Mouse (Mus musculus): ENCODE results near the gene Slc12a7. TPM values are rescaled to one million over a fixed set of nuclear protein-coding genes. Genes with fewer than 3 reads are reported as not detected.
A peak's percentile ranks its signal among the peaks of the same experiment; 100 is the strongest.

Gene Slc12a7
- polyA plus RNA-seq, 1 experiment, result 15.4 TPM

DNA sequence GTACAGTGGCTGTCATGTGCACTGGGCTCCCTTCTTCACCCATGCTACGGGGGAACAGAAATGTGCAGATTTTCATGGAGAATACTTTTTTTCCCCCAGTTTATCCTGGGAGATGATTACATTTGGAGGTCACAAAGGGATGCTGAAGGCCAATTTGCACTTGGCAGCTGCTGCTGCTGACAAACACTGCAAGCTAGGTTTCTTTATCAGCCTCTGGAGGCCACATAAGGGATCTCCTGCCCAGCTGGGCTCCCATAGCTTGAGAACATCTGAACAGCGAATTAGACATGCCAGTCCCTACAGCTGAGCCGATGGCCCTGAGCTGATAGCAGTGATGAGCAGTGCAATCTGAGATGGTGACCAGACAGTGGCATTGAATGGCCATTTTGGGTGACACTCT lies 26.7 kb downstream of the Slc12a7 start:
- 65% methylated on average over 3 of the region's 3 CpGs for WGBS
- H3K4me3 ChIP-seq (replicated peaks; ENCODE audit: control insufficient read depth, low read depth, low read length), result no peak overlapping the region

DNA sequence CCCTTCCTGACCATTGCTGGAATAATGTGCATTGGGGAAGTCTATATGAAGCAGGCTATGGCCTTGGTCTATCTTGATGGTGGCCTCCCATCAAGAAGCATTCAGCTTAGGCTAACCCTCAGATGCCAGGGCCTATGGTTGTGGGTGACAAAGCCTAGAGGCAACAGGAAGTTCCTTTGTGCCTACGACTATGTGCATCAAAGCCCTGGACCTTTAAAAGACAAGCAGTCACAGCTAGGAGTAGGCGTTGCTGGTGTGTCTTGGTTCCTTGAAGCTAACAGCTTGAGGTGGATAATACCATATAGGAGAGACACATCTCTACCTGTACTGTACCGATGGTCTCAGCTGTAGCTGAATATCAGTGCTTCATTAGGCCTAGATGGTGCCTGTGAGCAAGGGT lies 27.2 kb downstream of the Slc12a7 start:
- Histone ChIP-seq H3K4me1 (ENCODE audit: control insufficient read depth, insufficient read depth, low read length) (no peaks in the 10 kb centered on the region), H3K4me3 (replicated peaks; ENCODE audit: control insufficient read depth, low read depth, low read length) (no peak overlapping the region), H3K27ac (ENCODE audit: control insufficient read depth, insufficient read depth, low read depth, low read length, poor library complexity) (no peak overlapping the region)
- 62% methylated on average over 3 of the region's 3 CpGs for WGBS
- TF ChIP-seq POLR2A (IDR thresholded peaks at IDR 0.05; ENCODE audit: borderline replicate concordance, control insufficient read depth, low read depth, low read length), result no peak
- no peak for TF ChIP-seq CTCF (IDR thresholded peaks at IDR 0.05; ENCODE audit: control insufficient read depth, insufficient read depth, low read length)

More for the DNA sequence above, 26.7 kb downstream of the Slc12a7 start:
- no peaks in the 10 kb centered on the region for H3K4me1 ChIP-seq (ENCODE audit: control insufficient read depth, insufficient read depth, low read length)
- TF ChIP-seq CTCF (IDR thresholded peaks at IDR 0.05; ENCODE audit: control insufficient read depth, insufficient read depth, low read length) (no peak), POLR2A (IDR thresholded peaks at IDR 0.05; ENCODE audit: borderline replicate concordance, control insufficient read depth, low read depth, low read length) (no peak)
- no peak overlapping the region for H3K27ac ChIP-seq (ENCODE audit: control insufficient read depth, insufficient read depth, low read depth, low read length, poor library complexity)

- H3K4me1 ChIP-seq (ENCODE audit: control insufficient read depth, insufficient read depth, low read length), result no peaks in the 10 kb centered on the region
- H3K4me3 ChIP-seq (replicated peaks; ENCODE audit: control insufficient read depth, low read depth, low read length), result no peak overlapping the region
- WGBS, result 66% methylated on average over 6 of the region's 6 CpGs
- no peak overlapping the region for H3K27ac ChIP-seq (ENCODE audit: control insufficient read depth, insufficient read depth, low read depth, low read length, poor library complexity)
- TF ChIP-seq CTCF (IDR thresholded peaks at IDR 0.05; ENCODE audit: control insufficient read depth, insufficient read depth, low read length) (no peak), POLR2A (IDR thresholded peaks at IDR 0.05; ENCODE audit: borderline replicate concordance, control insufficient read depth, low read depth, low read length) (no peak)
These were observed 30.0 kb downstream of the Slc12a7 start for GRCm38 (mm10) chr13:73762938-73763337.

DNA sequence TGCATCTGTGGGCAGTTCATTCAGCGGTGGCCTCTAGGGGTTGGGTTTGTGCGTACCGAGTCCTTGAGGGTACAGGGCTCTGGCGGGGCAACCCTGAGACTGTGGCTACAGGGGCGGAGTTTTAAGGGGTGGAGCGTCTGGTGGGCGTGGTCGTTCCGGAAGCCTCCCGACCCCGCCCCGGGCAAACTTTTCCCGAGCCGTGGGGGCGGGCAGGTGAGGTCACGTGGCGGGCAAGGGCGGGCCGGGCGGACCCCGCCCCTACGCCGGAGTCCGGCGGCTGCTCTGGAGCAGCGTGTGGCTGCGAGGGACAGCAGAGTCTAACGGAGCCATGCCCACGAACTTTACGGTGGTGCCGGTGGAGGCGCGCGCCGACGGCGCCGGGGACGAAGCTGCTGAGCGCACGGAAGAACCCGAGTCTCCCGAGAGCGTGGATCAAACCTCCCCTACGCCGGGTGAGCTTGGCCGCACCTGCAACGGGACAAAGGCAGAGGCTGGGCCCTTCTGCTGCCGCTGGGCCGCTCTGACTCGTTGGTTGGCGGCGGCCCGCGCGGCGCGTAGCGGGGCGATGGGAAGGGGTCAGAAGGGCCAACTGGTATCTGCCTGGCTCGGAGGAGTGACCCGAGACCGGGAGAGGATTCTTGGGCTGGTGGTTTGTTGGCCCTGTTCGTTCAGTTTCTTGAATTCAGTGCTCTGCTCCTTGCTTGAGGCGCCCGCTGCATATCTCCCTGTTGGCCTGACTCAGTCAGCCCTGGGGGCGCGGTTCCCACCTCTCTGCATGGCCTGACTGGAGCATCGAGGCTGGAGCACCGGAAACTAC lies 30.8 kb downstream of the Slc12a7 start:
- Histone ChIP-seq H3K4me3 (replicated peaks; ENCODE audit: control insufficient read depth, low read depth, low read length) (peak overlapping the region; percentile 66), H3K4me1 (ENCODE audit: control insufficient read depth, insufficient read depth, low read length) (no peaks in the 10 kb centered on the region), H3K27ac (ENCODE audit: control insufficient read depth, insufficient read depth, low read depth, low read length, poor library complexity) (peak overlapping the region; percentile 26; the same call in 1 of the 2 replicates)
- under 1% methylated on average over 70 of the region's 70 CpGs for WGBS
- TF ChIP-seq POLR2A (IDR thresholded peaks at IDR 0.05; ENCODE audit: borderline replicate concordance, control insufficient read depth, low read depth, low read length) (peak; percentile 65; the same call in 1 of the 2 replicates), CTCF (IDR thresholded peaks at IDR 0.05; ENCODE audit: control insufficient read depth, insufficient read depth, low read length) (no peak)

GRCm38 (mm10) chr13:73764256-73764775 lies 31.4 kb downstream of the Slc12a7 start:
- TF ChIP-seq POLR2A (IDR thresholded peaks at IDR 0.05; ENCODE audit: borderline replicate concordance, control insufficient read depth, low read depth, low read length), result no peak
- no peak for TF ChIP-seq CTCF (IDR thresholded peaks at IDR 0.05; ENCODE audit: control insufficient read depth, insufficient read depth, low read length)
- Histone ChIP-seq H3K27ac (ENCODE audit: control insufficient read depth, insufficient read depth, low read depth, low read length, poor library complexity) (no peak overlapping the region; the same call in 1 of the 2 replicates), H3K4me1 (ENCODE audit: control insufficient read depth, insufficient read depth, low read length) (no peaks in the 10 kb centered on the region), H3K4me3 (replicated peaks; ENCODE audit: control insufficient read depth, low read depth, low read length) (peak overlapping the region; percentile 66)
- 5% methylated on average over 11 of the region's 11 CpGs for whole genome bisulfite sequencing

DNA sequence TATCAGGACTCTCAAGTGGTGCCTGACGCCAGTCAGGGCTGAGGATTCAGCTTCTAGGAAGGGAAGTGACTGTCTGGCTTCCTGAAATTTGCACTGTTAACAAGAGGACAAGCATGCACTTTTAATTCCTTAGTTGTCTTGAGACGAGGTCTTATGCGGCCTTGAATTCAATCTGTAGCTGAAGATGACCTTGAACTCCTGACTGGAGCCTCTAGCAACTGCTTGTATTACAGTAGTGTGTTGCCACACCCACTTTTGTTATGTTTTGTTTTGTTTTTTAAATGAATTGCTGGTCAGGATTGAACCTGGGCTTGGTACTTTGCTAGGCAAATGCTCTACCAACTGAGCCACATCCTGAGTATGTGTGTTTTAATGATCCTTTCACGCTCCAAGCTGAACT lies 32.5 kb downstream of the Slc12a7 start:
- WGBS, result 65% methylated on average over 4 of the region's 4 CpGs
- no peaks in the 10 kb centered on the region for H3K4me1 ChIP-seq (ENCODE audit: control insufficient read depth, insufficient read depth, low read length)
- H3K27ac ChIP-seq (ENCODE audit: control insufficient read depth, insufficient read depth, low read depth, low read length, poor library complexity), result no peak overlapping the region
- no peak overlapping the region for H3K4me3 ChIP-seq (replicated peaks; ENCODE audit: control insufficient read depth, low read depth, low read length)
- TF ChIP-seq CTCF (IDR thresholded peaks at IDR 0.05; ENCODE audit: control insufficient read depth, insufficient read depth, low read length), result no peak
- TF ChIP-seq POLR2A (IDR thresholded peaks at IDR 0.05; ENCODE audit: borderline replicate concordance, control insufficient read depth, low read depth, low read length), result no peak

DNA sequence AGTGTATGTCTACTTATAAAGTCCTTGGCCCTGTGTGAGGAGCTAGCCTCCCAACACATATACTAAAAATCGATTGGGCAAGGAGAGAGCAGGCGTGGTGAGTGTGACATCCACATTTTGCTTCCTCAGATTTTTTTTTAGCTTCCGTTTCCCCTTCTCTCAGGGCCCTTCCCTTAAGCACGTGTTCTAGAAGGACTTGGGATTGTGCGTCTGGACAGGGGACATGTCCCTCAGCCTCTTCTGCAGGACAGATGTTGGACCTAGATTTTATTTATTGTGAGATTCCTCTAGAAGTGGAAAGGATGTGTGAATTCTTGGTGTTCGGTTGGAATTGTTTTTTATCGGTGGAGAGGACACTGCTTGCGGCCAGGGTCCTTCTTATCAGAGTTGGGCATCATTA lies 34.3 kb downstream of the Slc12a7 start:
- TF ChIP-seq CTCF (IDR thresholded peaks at IDR 0.05; ENCODE audit: control insufficient read depth, insufficient read depth, low read length) (no peak), POLR2A (IDR thresholded peaks at IDR 0.05; ENCODE audit: borderline replicate concordance, control insufficient read depth, low read depth, low read length) (no peak)
- WGBS, result 68% methylated on average over 8 of the region's 8 CpGs
- H3K4me3 ChIP-seq (replicated peaks; ENCODE audit: control insufficient read depth, low read depth, low read length), result no peak overlapping the region
- no peaks in the 10 kb centered on the region for H3K4me1 ChIP-seq (ENCODE audit: control insufficient read depth, insufficient read depth, low read length)
- H3K27ac ChIP-seq (ENCODE audit: control insufficient read depth, insufficient read depth, low read depth, low read length, poor library complexity), result no peak overlapping the region

- WGBS, result 86% methylated on average over 5 of the region's 5 CpGs
- Histone ChIP-seq H3K4me3 (replicated peaks; ENCODE audit: control insufficient read depth, low read depth, low read length) (no peak overlapping the region), H3K4me1 (ENCODE audit: control insufficient read depth, insufficient read depth, low read length) (no peaks in the 10 kb centered on the region), H3K27ac (ENCODE audit: control insufficient read depth, insufficient read depth, low read depth, low read length, poor library complexity) (no peak overlapping the region)
- no peak for TF ChIP-seq POLR2A (IDR thresholded peaks at IDR 0.05; ENCODE audit: borderline replicate concordance, control insufficient read depth, low read depth, low read length)
- TF ChIP-seq CTCF (IDR thresholded peaks at IDR 0.05; ENCODE audit: control insufficient read depth, insufficient read depth, low read length), result no peak
These were observed 34.9 kb downstream of the Slc12a7 start for GRCm38 (mm10) chr13:73767754-73768153.

Data from bone marrow, adult 2 months (tissue).